Mouse (Mus musculus): ENCODE data around the gene Gtf2a2. TPM values are rescaled to one million over a fixed set of nuclear protein-coding genes. Genes with fewer than 3 reads are reported as not detected.

The Gtf2a2 gene
- total RNA-seq (2023): 100 to 1,000 TPM; 116 to 123 TPM

DNA sequence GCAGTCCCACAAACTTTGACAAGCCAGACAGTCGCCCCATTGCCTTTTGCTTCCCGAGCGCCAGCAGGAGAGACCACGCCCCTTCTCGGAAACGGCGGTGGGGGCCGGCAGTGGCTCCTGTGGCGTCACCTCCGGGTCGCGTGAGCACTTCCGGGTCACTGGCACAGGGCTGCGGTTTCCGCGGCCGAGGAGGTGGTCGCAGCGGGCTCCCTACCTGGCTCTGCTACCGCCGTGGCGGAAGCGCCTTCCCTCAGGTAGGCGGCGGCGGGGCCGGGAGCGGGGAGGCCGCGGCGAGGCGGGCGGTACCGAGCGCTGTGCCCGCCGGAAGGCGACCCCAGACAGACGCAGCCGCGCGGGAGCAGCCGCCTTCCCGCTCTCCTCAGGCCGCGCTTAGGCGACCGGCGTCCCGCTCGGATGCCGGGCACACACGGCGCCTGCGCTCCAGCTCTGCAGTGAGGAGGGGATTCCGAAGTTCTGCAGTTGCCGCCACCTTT lies at the start of gene Gtf2a2:
Gene Gtf2a2, plus strand, starts transcription at position 143 of the 494 bp plus-strand sequence.

DNA sequence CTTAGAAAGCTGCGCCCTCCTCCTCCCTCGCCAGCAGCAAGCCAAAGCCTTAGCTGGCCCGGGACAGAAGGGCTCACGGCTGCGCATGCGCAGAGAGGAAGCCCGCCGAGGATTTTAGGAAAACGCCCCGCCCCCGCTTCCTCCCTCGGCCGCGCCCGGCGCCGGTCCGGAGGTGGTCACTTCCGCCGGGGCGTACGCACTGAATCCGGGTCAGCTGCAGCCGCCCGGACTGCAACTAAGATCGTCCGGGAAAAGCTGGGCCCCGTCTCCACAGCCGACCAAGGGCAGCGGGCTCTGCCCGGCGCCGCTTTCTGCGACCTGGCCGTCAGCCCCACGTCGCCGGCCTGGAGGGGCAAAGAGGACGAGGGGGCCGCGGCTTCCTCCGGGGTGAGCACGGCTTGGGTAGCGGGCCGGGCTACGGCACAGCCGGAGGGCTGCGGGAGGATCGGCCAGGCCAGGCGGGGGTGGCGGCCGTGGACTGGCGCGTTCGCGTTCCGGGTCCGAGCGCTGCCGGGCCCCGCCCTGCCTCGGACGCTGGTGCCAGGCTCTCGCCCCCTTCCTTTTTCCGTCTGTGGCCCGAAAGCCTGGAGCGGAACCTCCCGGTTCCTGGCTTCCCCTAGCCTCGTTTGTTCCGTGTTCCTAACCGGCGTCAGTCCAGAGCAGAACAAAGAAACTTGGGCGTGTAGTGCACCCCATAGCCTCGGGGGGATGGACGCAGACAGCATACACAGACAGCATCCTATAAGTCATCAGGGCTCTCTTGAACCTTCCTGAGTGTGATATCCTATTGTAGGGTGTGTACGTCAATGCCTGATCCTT lies 22.8 kb upstream of the Gtf2a2 start, which contains the start of gene Bnip2:
Gene Bnip2, plus strand, starts transcription at position 164 of the 819 bp plus-strand sequence.

DNA sequence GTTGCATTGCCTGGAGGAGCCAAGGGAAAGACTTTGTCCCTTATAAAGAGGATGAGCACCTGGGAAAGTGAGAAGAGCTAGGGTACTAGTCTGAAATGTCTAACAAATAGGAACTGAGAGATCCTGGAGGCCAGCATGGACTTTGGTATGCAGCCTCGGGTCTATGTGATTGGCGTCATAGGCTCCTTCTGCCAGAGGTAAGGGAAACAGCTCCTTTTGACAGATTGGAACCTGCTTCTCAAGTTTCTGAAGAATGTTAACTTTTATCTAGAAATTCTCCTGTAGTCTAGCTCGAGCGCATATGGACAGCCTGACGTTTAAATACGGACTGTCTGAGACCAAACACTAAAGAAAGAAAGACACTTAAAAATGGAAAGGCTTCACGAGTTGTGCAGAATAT lies 25.6 kb downstream of the Gtf2a2 start, which contains the start of gene Gcnt3:
Gene Gcnt3, minus strand, starts transcription at position 101 of the 400 bp plus-strand sequence.

Other genes starting within 250 kb of the Gtf2a2 start
- gene Bnip2, start 23.1 kb upstream of the Gtf2a2 start, total RNA-seq (2023): 10 to 100 TPM; 80.6 to 99.9 TPM
- gene Gcnt3, start 25.5 kb downstream of the Gtf2a2 start, total RNA-seq (2023): not detected
- not detected for gene Fam81a, start 130.0 kb downstream of the Gtf2a2 start, total RNA-seq (2023)
- gene Myo1e, start 194.8 kb downstream of the Gtf2a2 start, total RNA-seq (2023): 100 to 1,000 TPM; 211 to 224 TPM

Data from B cell, adult 67 days (primary cell).